Mouse (Mus musculus) heart, embryonic 12.5 days (tissue): Measurements from ENCODE around the gene Fam13c. TPM values are rescaled to one million over a fixed set of nuclear protein-coding genes. Genes with fewer than 3 reads are reported as not detected.

Experiments used
- ATAC-seq: fragments of 200-750 bp; cut with Nextera tagmentation; 2 replicates; pipeline ENCODE4 v1.8.0; 2017; ENCODE audit warnings: moderate TSS enrichment, moderate library complexity; ENCODE audit not compliant: insufficient number of reproducible peaks, low FRiP score
- H3K27ac ChIP-seq: fragments of 300-500 bp; sonication (generic); 2 replicates; pipeline ENCODE4 v1.5.1; 2016; ENCODE audit warnings: mild to moderate bottlenecking, moderate library complexity; ENCODE audit not compliant: poor library complexity, severe bottlenecking
- H3K27me3 ChIP-seq: fragments of 300-500 bp; sonication (generic); replicated peaks from 2 replicates; pipeline ENCODE4 v1.6.1; 2016; ENCODE audit warnings: mild to moderate bottlenecking, moderate library complexity
- H3K36me3 ChIP-seq: fragments of 300-500 bp; sonication (generic); 2 replicates; pipeline ENCODE4 v1.6.1; 2016; ENCODE audit warnings: mild to moderate bottlenecking, moderate library complexity
- H3K4me1 ChIP-seq: fragments of 300-500 bp; sonication (generic); replicated peaks from 2 replicates; pipeline ENCODE4 v1.6.1; 2016; ENCODE audit warnings: mild to moderate bottlenecking
- H3K4me2 ChIP-seq: fragments of 300-500 bp; sonication (generic); 2 replicates; pipeline ENCODE4 v1.6.1; 2016; ENCODE audit warnings: mild to moderate bottlenecking, moderate library complexity
- H3K4me3 ChIP-seq: fragments of 300-500 bp; sonication (generic); 2 replicates; pipeline ENCODE4 v1.5.1; 2016; ENCODE audit warnings: mild to moderate bottlenecking
- H3K9ac ChIP-seq: fragments of 300-500 bp; sonication (generic); 2 replicates; pipeline ENCODE4 v1.6.1; 2016; ENCODE audit warnings: mild to moderate bottlenecking, moderate library complexity
- H3K9me3 ChIP-seq: fragments of 300-500 bp; sonication (generic); replicated peaks from 2 replicates; pipeline ENCODE4 v1.6.1; 2016; ENCODE audit warnings: mild to moderate bottlenecking, moderate library complexity
- WGBS: fragments of 180-500 bp; shearing (Covaris S2); methylation state at CpG from one replicate; pipeline ENCODE4 v1.1.7; 2016; 5-methylcytosine and 5-hydroxymethylcytosine counted together
- polyA plus RNA-seq: library from polyadenylated mRNA; unstranded; fragments of >200 nt; fragmentation: Nextera tagmentation; extraction: Ambion mirVana; gene quantifications from 2 replicates; pipeline ENCODE4 v1.2.1, GENCODE M21; 2016

Gene Fam13c
- polyA plus RNA-seq = 10.0 TPM in 2 replicates

GRCm38 (mm10) chr10:70439676-70440521 lies at the start of gene Fam13c:
TSS of gene Fam13c (plus strand) at chr10:70440481.
- H3K4me1 ChIP-seq = peaks cover 7% of the 10 kb centered on the region
- no peaks in the 10 kb centered on the region for H3K36me3 ChIP-seq
- H3K9me3 ChIP-seq = no peaks in the 10 kb centered on the region; the same call in 1 of the 2 replicates
- peak within 1 kb of the TSS; percentile 67 for H3K4me3 ChIP-seq
- H3K27ac ChIP-seq = peak within 1 kb of the TSS; percentile 81
- WGBS = 11% methylated on average over 24 of the region's 24 CpGs
- H3K27me3 ChIP-seq = no peaks in the 10 kb centered on the region
- peak within 1 kb of the TSS; percentile 78 for H3K9ac ChIP-seq
- peak within 1 kb of the TSS; percentile 94 for H3K4me2 ChIP-seq
- peak; percentile 54 for ATAC-seq

- H3K9ac ChIP-seq = no peak overlapping the region
- H3K4me3 ChIP-seq = no peak overlapping the region
- H3K9me3 ChIP-seq = peaks cover 21% of the 10 kb centered on the region
- H3K36me3 ChIP-seq = no peaks in the 10 kb centered on the region
- H3K27ac ChIP-seq = no peak overlapping the region
- no peak overlapping the region for H3K4me2 ChIP-seq
- H3K4me1 ChIP-seq = no peaks in the 10 kb centered on the region
- 77% methylated on average over 5 of the region's 5 CpGs for WGBS
- no peak for ATAC-seq
- H3K27me3 ChIP-seq = no peaks in the 10 kb centered on the region
Observed at GRCm38 (mm10) chr10:70395900-70396299, 44.4 kb upstream of the Fam13c start.

- Histone ChIP-seq H3K9ac (no peak overlapping the region), H3K36me3 (no peaks in the 10 kb centered on the region), H3K4me2 (no peak overlapping the region), H3K27ac (no peak overlapping the region), H3K9me3 (peaks cover 18% of the 10 kb centered on the region), H3K4me1 (peaks cover 8% of the 10 kb centered on the region), H3K27me3 (no peaks in the 10 kb centered on the region), H3K4me3 (no peak overlapping the region)
- WGBS = 77% methylated on average over 6 of the region's 6 CpGs
- ATAC-seq = no peak
Observed at GRCm38 (mm10) chr10:70398224-70398623, 42.1 kb upstream of the Fam13c start.

- Histone ChIP-seq H3K9ac (no peak overlapping the region), H3K4me1 (peaks cover 8% of the 10 kb centered on the region), H3K9me3 (peaks cover 13% of the 10 kb centered on the region), H3K4me2 (no peak overlapping the region), H3K36me3 (no peaks in the 10 kb centered on the region), H3K27me3 (no peaks in the 10 kb centered on the region), H3K4me3 (no peak overlapping the region), H3K27ac (no peak overlapping the region)
- WGBS = 76% methylated on average over 4 of the region's 4 CpGs
- ATAC-seq = no peak
Observed at GRCm38 (mm10) chr10:70402006-70402405, 38.3 kb upstream of the Fam13c start.

- Histone ChIP-seq H3K4me3 (no peak overlapping the region), H3K4me2 (no peak overlapping the region), H3K9ac (no peak overlapping the region), H3K27me3 (no peaks in the 10 kb centered on the region), H3K9me3 (peaks cover 13% of the 10 kb centered on the region), H3K4me1 (peaks cover 8% of the 10 kb centered on the region), H3K36me3 (no peaks in the 10 kb centered on the region), H3K27ac (peak overlapping the region; percentile 7; the same call in 1 of the 2 replicates)
- ATAC-seq = no peak
- 78% methylated on average over 4 of the region's 4 CpGs for WGBS
Observed at GRCm38 (mm10) chr10:70402711-70403110, 37.6 kb upstream of the Fam13c start.

- H3K27me3 ChIP-seq = no peaks in the 10 kb centered on the region
- H3K4me1 ChIP-seq = no peaks in the 10 kb centered on the region
- no peak overlapping the region for H3K9ac ChIP-seq
- H3K4me3 ChIP-seq = no peak overlapping the region
- H3K27ac ChIP-seq = no peak overlapping the region
- H3K9me3 ChIP-seq = no peaks in the 10 kb centered on the region
- H3K4me2 ChIP-seq = no peak overlapping the region
- ATAC-seq = no peak
- WGBS = 63% methylated on average over 6 of the region's 6 CpGs
- no peaks in the 10 kb centered on the region for H3K36me3 ChIP-seq
Observed at GRCm38 (mm10) chr10:70417811-70418486, 22.3 kb upstream of the Fam13c start.

- Histone ChIP-seq H3K4me2 (no peak overlapping the region), H3K27me3 (no peaks in the 10 kb centered on the region), H3K4me3 (no peak overlapping the region), H3K27ac (no peak overlapping the region), H3K9me3 (no peaks in the 10 kb centered on the region), H3K4me1 (no peaks in the 10 kb centered on the region), H3K9ac (no peak overlapping the region), H3K36me3 (no peaks in the 10 kb centered on the region)
- 77% methylated on average over 15 of the region's 15 CpGs for WGBS
- no peak for ATAC-seq
Observed at GRCm38 (mm10) chr10:70419282-70420264, 20.7 kb upstream of the Fam13c start.

GRCm38 (mm10) chr10:70426373-70426772 lies 13.9 kb upstream of the Fam13c start:
- H3K4me2 ChIP-seq = no peak overlapping the region
- H3K9me3 ChIP-seq = no peaks in the 10 kb centered on the region
- H3K9ac ChIP-seq = no peak overlapping the region
- no peak overlapping the region for H3K4me3 ChIP-seq
- no peaks in the 10 kb centered on the region; the same call in 1 of the 2 replicates for H3K4me1 ChIP-seq
- no peaks in the 10 kb centered on the region for H3K36me3 ChIP-seq
- H3K27me3 ChIP-seq = no peaks in the 10 kb centered on the region
- ATAC-seq = no peak
- WGBS = 54% methylated on average over 3 of the region's 3 CpGs
- H3K27ac ChIP-seq = no peak overlapping the region

GRCm38 (mm10) chr10:70428121-70428662 lies 12.1 kb upstream of the Fam13c start:
- no peak overlapping the region for H3K4me3 ChIP-seq
- no peaks in the 10 kb centered on the region; the same call in 1 of the 2 replicates for H3K4me1 ChIP-seq
- H3K27ac ChIP-seq = peak overlapping the region; percentile 62
- H3K36me3 ChIP-seq = no peaks in the 10 kb centered on the region
- H3K9me3 ChIP-seq = 0 out of 2 replicates have a peak, but pooled peaks cover 5% of the 10 kb centered on the region
- no peak overlapping the region for H3K4me2 ChIP-seq
- 38% methylated on average over 5 of the region's 5 CpGs for WGBS
- no peak overlapping the region for H3K9ac ChIP-seq
- ATAC-seq = no peak
- H3K27me3 ChIP-seq = no peaks in the 10 kb centered on the region

GRCm38 (mm10) chr10:70429341-70429740 lies 10.9 kb upstream of the Fam13c start:
- Histone ChIP-seq H3K27ac (no peak overlapping the region), H3K4me1 (no peaks in the 10 kb centered on the region; the same call in 1 of the 2 replicates)

More at GRCm38 (mm10) chr10:70429341-70429740, 10.9 kb upstream of the Fam13c start:
- ATAC-seq = no peak
- Histone ChIP-seq H3K36me3 (no peaks in the 10 kb centered on the region), H3K9ac (no peak overlapping the region), H3K4me2 (no peak overlapping the region), H3K9me3 (0 out of 2 replicates have a peak, but pooled peaks cover 5% of the 10 kb centered on the region), H3K27me3 (no peaks in the 10 kb centered on the region), H3K4me3 (no peak overlapping the region)
- 86% methylated on average over 9 of the region's 9 CpGs for WGBS
